Mouse (Mus musculus): ENCODE results near the gene Snx5. TPM values are rescaled to one million over a fixed set of nuclear protein-coding genes. Genes with fewer than 3 reads are reported as not detected.

Gene Snx5
- 464 TPM for polyA plus RNA-seq (2014; fragmentation: Illumina TruSeq; extraction: RNeasy Lipid Tissue Mini Kit (QIAGEN cat#74804); ENCODE audit: low read depth, low replicate concordance)

GRCm38 (mm10) chr2:144270507-144271420, at the start of gene Snx5, which contains the start of gene Mgme1:
Gene Snx5 (minus strand): TSS chr2:144270906.
Gene Mgme1 (plus strand): TSS chr2:144270663.

Other genes starting within 250 kb of the Snx5 start
- gene Banf2, start 237.8 kb downstream of the Snx5 start, polyA plus RNA-seq (2014; fragmentation: Illumina TruSeq; extraction: RNeasy Lipid Tissue Mini Kit (QIAGEN cat#74804); ENCODE audit: low read depth, low replicate concordance): not detected
- 4.7 TPM for gene Mgme1, start 243 bp downstream of the Snx5 start, polyA plus RNA-seq (2014; fragmentation: Illumina TruSeq; extraction: RNeasy Lipid Tissue Mini Kit (QIAGEN cat#74804); ENCODE audit: low read depth, low replicate concordance)
- gene Ovol2, start 61.2 kb upstream of the Snx5 start, polyA plus RNA-seq (2014; fragmentation: Illumina TruSeq; extraction: RNeasy Lipid Tissue Mini Kit (QIAGEN cat#74804); ENCODE audit: low read depth, low replicate concordance): 10.3 TPM
- gene Kat14, start 98.1 kb upstream of the Snx5 start, polyA plus RNA-seq (2014; fragmentation: Illumina TruSeq; extraction: RNeasy Lipid Tissue Mini Kit (QIAGEN cat#74804); ENCODE audit: low read depth, low replicate concordance): 6.9 TPM
- 6.8 TPM for gene Pet117, start 98.1 kb upstream of the Snx5 start, polyA plus RNA-seq (2014; fragmentation: Illumina TruSeq; extraction: RNeasy Lipid Tissue Mini Kit (QIAGEN cat#74804); ENCODE audit: low read depth, low replicate concordance)

Measured in sigmoid colon, adult 10 weeks (tissue).